Comparison of ENCODE assay signal across 7 mouse cellular contexts in genomic region chr5:34635665-34636192, GRCm38 (mm10). TPM values are rescaled to one million over a fixed set of nuclear protein-coding genes. Genes with fewer than 3 reads are reported as not detected.
A peak's percentile ranks its signal among the peaks of the same experiment; 100 is the strongest.
DNase-seq lines count a peak whose midpoint lies in the region; ATAC-seq and TF ChIP-seq lines count a peak whose summit lies in the region.

No protein-coding gene starts in this region.

- H3K4me3 ChIP-seq in cortical plate, adult 2 months (ENCODE audit: insufficient read depth, low read length), result peak overlapping the region; percentile 75
- H3K4me3 ChIP-seq in hindbrain, embryonic 13.5 days, result peak overlapping the region; percentile 55
- peak overlapping the region; percentile 57 for H3K4me3 ChIP-seq in midbrain, embryonic 14.5 days (replicated peaks; ENCODE audit: low read depth, low read length)

- peak; percentile 8 for DNase-seq in right cerebral cortex, postnatal 4 days
- DNase-seq in right cerebral cortex, postnatal 25 days, result no peak
- DNase-seq in midbrain, embryonic 14.5 days, result no peak
- no peak for DNase-seq in adipocyte (ENCODE audit: low spot score)
- DNase-seq in kidney, adult 8-10 months, result no peak

- peak overlapping the region; percentile 88 for H3K4me2 ChIP-seq in hindbrain, embryonic 13.5 days
- peak overlapping the region; percentile 93 for H3K4me2 ChIP-seq in midbrain, embryonic 14.5 days (ENCODE audit: low read length)

- H3K27ac ChIP-seq in cortical plate, adult 2 months (ENCODE audit: insufficient read depth, low read length), result no peak overlapping the region
- no peak overlapping the region for H3K27ac ChIP-seq in hindbrain, embryonic 13.5 days
- 0 out of 2 replicates have a peak overlapping the region, but pooled peaks have one; percentile 77 for H3K27ac ChIP-seq in midbrain, embryonic 14.5 days (replicated peaks; ENCODE audit: low read depth, low read length)

- no peaks in the 10 kb centered on the region for H3K27me3 ChIP-seq in hindbrain, embryonic 13.5 days
- H3K27me3 ChIP-seq in midbrain, embryonic 14.5 days (ENCODE audit: control insufficient read depth, insufficient read depth, low read length), result no peaks in the 10 kb centered on the region

- 69% methylated on average over 10 of the region's 10 CpGs for WGBS in hindbrain, embryonic 13.5 days
- WGBS in midbrain, embryonic 14.5 days, result 66% methylated on average over 10 of the region's 10 CpGs

- H3K36me3 ChIP-seq in hindbrain, embryonic 13.5 days, result peaks cover 80% of the 10 kb centered on the region
- H3K36me3 ChIP-seq in midbrain, embryonic 14.5 days (ENCODE audit: control insufficient read depth, insufficient read depth, low read length), result peaks cover 80% of the 10 kb centered on the region

- TF ChIP-seq CTCF in cortical plate, adult 2 months (IDR thresholded peaks at IDR 0.05; ENCODE audit: extremely low read depth, insufficient read depth, low read length), result no peak

- H3K9me3 ChIP-seq in hindbrain, embryonic 13.5 days, result no peaks in the 10 kb centered on the region
- no peaks in the 10 kb centered on the region for H3K9me3 ChIP-seq in midbrain, embryonic 14.5 days (ENCODE audit: control insufficient read depth, low read length)

- peak overlapping the region; percentile 80 for H3K9ac ChIP-seq in hindbrain, embryonic 13.5 days
- H3K9ac ChIP-seq in midbrain, embryonic 14.5 days (replicated peaks; ENCODE audit: low read length), result peak overlapping the region; percentile 77; the same call in 1 of the 2 replicates

- no peak for ATAC-seq in hindbrain, embryonic 13.5 days (ENCODE audit: low FRiP score)
- no peak for ATAC-seq in midbrain, embryonic 14.5 days (ENCODE audit: low FRiP score, low TSS enrichment)

- no peak for TF ChIP-seq POLR2A in cortical plate, adult 2 months (IDR thresholded peaks at IDR 0.05; ENCODE audit: extremely low read depth, insufficient read depth, low read length)

- H3K4me1 ChIP-seq in cortical plate, adult 2 months (ENCODE audit: control insufficient read depth, insufficient read depth, low read length), result no peaks in the 10 kb centered on the region
- peaks cover 32% of the 10 kb centered on the region for H3K4me1 ChIP-seq in hindbrain, embryonic 13.5 days (replicated peaks)
- peaks cover 12% of the 10 kb centered on the region for H3K4me1 ChIP-seq in midbrain, embryonic 14.5 days (ENCODE audit: control insufficient read depth, insufficient read depth, low read length)

RNA-seq across cellular contexts. Expression of gene Mfsd10, which starts 1.3 kb away (rescaled TPM):
- polyA plus RNA-seq in cortical plate, adult 2 months (2012; rRNA removed), result 103 and 106 TPM in 2 replicates
- polyA plus RNA-seq in hindbrain, embryonic 13.5 days (2015; fragmentation: Nextera tagmentation; extraction: Ambion mirVana), result 77.2 and 82.5 TPM in 2 replicates
- polyA plus RNA-seq in midbrain, embryonic 14.5 days (2014; fragmentation: Nextera tagmentation; extraction: Ambion mirVana), result 93.6 and 96.4 TPM in 2 replicates

RNA-seq across cellular contexts. Expression of gene Nop14, which starts 24.2 kb away (rescaled TPM):
- 15.5 and 16.6 TPM in 2 replicates for polyA plus RNA-seq in cortical plate, adult 2 months (2012; rRNA removed)
- 21.5 and 22.6 TPM in 2 replicates for polyA plus RNA-seq in hindbrain, embryonic 13.5 days (2015; fragmentation: Nextera tagmentation; extraction: Ambion mirVana)
- polyA plus RNA-seq in midbrain, embryonic 14.5 days (2014; fragmentation: Nextera tagmentation; extraction: Ambion mirVana), result 18.9 and 20.7 TPM in 2 replicates

RNA-seq across cellular contexts. Expression of gene Grk4, which starts 24.4 kb away (rescaled TPM):
- polyA plus RNA-seq in cortical plate, adult 2 months (2012; rRNA removed), result 3.2 and 4.1 TPM in 2 replicates
- 1.6 and 3.3 TPM in 2 replicates for polyA plus RNA-seq in hindbrain, embryonic 13.5 days (2015; fragmentation: Nextera tagmentation; extraction: Ambion mirVana)
- polyA plus RNA-seq in midbrain, embryonic 14.5 days (2014; fragmentation: Nextera tagmentation; extraction: Ambion mirVana), result 1.5 and 1.6 TPM in 2 replicates
